Mouse (Mus musculus) left cerebral cortex, adult 18-20 months (tissue): Measurements from ENCODE around the gene Rexo1. TPM values are rescaled to one million over a fixed set of nuclear protein-coding genes. Genes with fewer than 3 reads are reported as not detected.

Source experiments
- DNase-seq, 2 experiments: peaks; one replicate each; pipeline ENCODE4 v3.0.0; 2021 to 2022; ENCODE audit warnings: low spot score in 2 of 2, mixed read lengths in 1 of 2
- microRNA-seq, 2 experiments: library from miRNA; unstranded; fragments of <30 nt; microRNA quantifications; one replicate each; pipeline ENCODE4 v1.2.0; 2021
- total RNA-seq, 2 experiments: library from RNA; stranded (reverse); gene quantifications; 2 replicates each; pipeline ENCODE4 v1.2.3; 2021

Rexo1 gene
- total RNA-seq, 2 experiments from 2014 or later, result 41.4 to 42.3 TPM

DNA sequence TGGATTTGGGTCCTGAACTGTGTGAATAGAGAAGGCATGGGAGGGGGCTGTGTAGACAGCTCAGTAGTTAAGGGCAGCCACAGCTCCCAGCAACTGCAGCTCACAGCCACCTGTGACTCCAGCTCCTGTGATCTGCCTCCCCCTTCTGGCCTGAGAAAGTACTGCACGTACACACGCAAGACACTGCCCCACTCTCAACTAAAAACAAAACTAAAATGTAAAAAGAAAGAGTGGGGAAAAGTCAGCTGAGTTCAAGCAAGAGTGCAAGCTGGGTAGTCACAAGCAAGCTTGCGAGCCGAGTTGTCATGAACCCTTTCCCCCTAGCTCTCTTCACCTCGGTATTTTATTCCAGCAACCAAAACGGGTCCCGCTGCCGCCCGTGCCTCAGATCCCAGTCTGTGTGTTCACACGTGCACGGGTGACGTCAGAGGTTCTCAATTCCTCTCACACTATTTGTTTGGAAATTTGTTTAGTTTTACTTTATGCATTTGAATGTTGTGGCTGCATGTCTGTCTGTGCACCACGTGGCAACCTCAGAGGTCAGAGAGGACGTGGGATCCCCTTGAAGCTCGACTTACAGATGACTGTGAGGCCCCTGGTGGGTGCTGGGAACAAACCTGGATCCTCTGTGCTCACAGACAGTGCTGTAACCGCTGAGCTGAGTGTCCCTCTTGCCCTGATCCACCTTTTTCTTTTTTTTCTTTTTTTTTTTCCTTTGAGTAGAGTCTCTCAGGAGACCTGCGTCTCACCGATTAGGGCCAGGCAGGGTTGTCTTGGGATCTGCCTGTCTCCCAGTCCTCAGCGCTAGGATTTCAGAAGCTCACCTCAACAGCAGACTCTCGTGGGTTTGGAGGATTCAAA is 51.7 kb downstream of the Rexo1 start:
- DNase-seq, result peak; percentile 74 to 88

- peak; percentile 35 to 71 for DNase-seq
Measured at GRCm38 (mm10) chr10:80506222-80506621, 55.1 kb downstream of the Rexo1 start.

DNA sequence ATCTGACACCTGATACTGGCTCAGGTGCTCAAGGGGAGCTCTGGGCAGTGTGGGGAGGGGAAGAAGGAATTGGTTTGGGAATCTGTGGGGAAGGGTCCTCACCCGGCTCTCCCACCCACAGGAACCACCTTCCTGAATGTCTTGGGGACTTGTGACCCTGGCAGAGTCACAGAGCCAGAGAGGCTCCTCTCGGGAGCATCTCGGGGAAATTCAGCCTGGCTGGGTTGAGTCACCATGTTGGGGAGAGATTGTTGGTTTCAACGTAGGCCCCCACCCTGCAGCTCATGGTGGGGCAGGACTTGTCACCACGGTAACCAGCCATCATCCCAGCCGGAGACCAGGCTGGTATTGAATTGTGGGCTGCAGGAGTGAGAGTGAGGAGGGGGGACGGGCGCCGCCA is 56.6 kb downstream of the Rexo1 start:
- DNase-seq, result no peak

DNA sequence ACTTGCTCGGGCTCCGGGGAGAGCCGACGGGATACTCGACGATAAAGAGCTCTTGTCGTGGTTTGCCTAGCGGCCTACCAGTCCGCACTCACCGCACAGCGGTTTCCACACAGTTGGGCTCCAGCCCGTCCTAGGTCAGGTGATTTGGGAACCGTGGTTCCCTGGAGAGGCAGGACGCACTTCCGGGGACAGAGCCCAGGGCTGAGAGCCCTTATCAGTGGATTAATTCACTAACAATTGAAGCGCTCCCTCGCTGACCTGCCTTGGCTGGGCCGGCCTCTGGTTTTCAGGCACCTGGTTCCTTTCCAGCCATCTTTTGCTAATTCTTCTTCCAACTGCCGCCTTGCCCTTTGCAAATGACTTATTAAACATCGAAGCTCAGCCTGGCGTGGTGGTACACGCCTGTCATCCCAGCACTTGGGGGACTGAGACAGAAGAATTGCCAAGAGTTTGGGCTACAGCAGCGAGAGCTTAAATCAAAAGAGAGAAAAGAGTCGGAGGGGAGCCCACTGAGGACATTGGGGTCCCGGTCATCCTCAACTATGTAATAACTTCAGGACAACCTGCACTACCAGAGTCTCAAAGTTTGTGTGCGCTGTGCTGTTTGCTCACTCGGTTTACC is 57.6 kb downstream of the Rexo1 start:
- DNase-seq, result no peak

DNA sequence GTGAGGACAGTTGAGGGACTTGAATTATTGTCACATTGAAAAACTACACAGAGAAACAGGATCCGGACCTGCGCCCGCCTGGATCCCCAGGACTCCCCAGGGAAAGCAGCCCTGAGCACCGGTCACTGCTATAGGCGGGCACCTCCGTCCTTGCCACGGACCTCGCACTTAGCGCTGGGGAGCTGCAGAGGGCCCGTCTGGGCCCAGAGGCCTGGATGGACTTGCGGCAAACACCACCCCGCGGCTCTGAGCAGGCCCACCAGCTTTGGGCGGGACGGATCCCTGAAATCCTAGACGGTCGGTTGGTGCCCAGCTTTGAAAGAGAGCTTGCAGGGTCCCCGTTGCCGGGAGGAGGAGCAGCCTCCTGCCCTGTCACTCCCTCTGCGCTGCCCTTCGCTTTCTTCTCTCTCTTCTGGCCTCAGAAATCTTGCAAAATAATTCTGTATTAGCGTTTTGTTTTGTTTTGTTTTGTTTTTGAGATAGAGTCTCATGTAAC is 58.5 kb downstream of the Rexo1 start:
- no peak for DNase-seq

- DNase-seq, result no peak
Measured at GRCm38 (mm10) chr10:80502291-80502690, 59.1 kb downstream of the Rexo1 start.

GRCm38 (mm10) chr10:80496421-80496820 is 64.9 kb downstream of the Rexo1 start:
- no peak for DNase-seq

DNA sequence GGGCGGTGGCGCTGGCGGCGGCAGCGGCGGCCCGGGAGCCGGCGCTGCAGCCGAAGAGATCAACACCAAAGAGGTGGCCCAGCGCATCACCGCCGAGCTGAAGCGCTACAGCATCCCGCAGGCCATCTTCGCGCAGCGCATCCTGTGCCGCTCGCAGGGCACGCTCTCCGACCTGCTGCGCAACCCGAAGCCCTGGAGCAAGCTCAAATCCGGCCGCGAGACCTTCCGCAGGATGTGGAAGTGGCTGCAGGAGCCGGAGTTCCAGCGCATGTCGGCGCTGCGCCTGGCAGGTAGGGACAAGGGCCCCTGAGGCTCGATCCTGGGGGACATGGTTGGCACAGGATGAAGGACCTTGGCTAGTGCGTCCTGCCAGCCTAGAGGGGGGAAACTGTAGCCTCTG is 65.5 kb downstream of the Rexo1 start:
- no peak for DNase-seq

- DNase-seq, result no peak
Measured at GRCm38 (mm10) chr10:80494732-80495131, 66.6 kb downstream of the Rexo1 start, which contains the start of gene Onecut3. TSS of gene Onecut3 (plus strand) at chr10:80494835.

Small RNA genes within 50 kb of the gene (microRNA-seq; reads per million reads assigned to microRNA genes)
- 2.5 to 6.1 reads per million in 2 experiments for gene Mir6912

Other genes with a start within 250 kb of the Rexo1 start
- 10 to 100 TPM; 25.1 to 28.5 TPM for gene 2310011J03Rik, start 241.0 kb downstream of the Rexo1 start, total RNA-seq
- gene Pcsk4, start 232.1 kb downstream of the Rexo1 start, total RNA-seq, result 1 to 10 TPM; 4.8 to 6.9 TPM
- gene Reep6, start 231.6 kb downstream of the Rexo1 start, total RNA-seq, result 10 to 100 TPM; 13.4 to 13.5 TPM
- 10 to 100 TPM in 1 of 2 experiments, 1 to 10 TPM in 1; 8.8 to 10.4 TPM for gene Adamtsl5, start 213.1 kb downstream of the Rexo1 start, total RNA-seq
- gene Plk5, start 205.1 kb downstream of the Rexo1 start, total RNA-seq, result 10 to 100 TPM; 25.8 to 34.6 TPM
- gene Mex3d, start 173.9 kb downstream of the Rexo1 start, total RNA-seq, result 10 to 100 TPM; 20.1 to 20.7 TPM
- 100 to 1,000 TPM; 143 to 166 TPM for gene Mbd3, start 162.0 kb downstream of the Rexo1 start, total RNA-seq
- 100 to 1,000 TPM; 383 to 388 TPM for gene Uqcr11, start 154.7 kb downstream of the Rexo1 start, total RNA-seq
- 10 to 100 TPM; 25.4 to 29.8 TPM for gene Tcf3, start 127.9 kb downstream of the Rexo1 start, total RNA-seq
- gene Onecut3, start 66.7 kb downstream of the Rexo1 start, total RNA-seq, result not detected
- under 1 TPM; 0.12 to 0.21 TPM for gene Atp8b3, start 22.4 kb downstream of the Rexo1 start, total RNA-seq
- gene Klf16, start 15.8 kb upstream of the Rexo1 start, total RNA-seq, result 10 to 100 TPM; 54.8 to 68.7 TPM
- 100 to 1,000 TPM; 179 to 185 TPM for gene Abhd17a, start 28.8 kb upstream of the Rexo1 start, total RNA-seq
- gene Scamp4, start 41.3 kb upstream of the Rexo1 start, total RNA-seq, result 10 to 100 TPM; 49.1 to 50.5 TPM
- gene Adat3, start 41.3 kb upstream of the Rexo1 start, total RNA-seq, result 1 to 10 TPM; 2.3 to 6.4 TPM
- gene Gm49322, start 44.5 kb upstream of the Rexo1 start, total RNA-seq, result 1 to 10 TPM; 3.5 to 3.7 TPM
- 100 to 1,000 TPM; 253 to 267 TPM for gene Csnk1g2, start 61.3 kb upstream of the Rexo1 start, total RNA-seq
- 10 to 100 TPM; 87.6 to 93.8 TPM for gene Btbd2, start 95.5 kb upstream of the Rexo1 start, total RNA-seq
- 10 to 100 TPM; 43.3 to 47.7 TPM for gene Mknk2, start 116.6 kb upstream of the Rexo1 start, total RNA-seq
- 10 to 100 TPM; 17.1 to 17.2 TPM for gene Mob3a, start 140.4 kb upstream of the Rexo1 start, total RNA-seq
- gene Izumo4, start 140.6 kb upstream of the Rexo1 start, total RNA-seq, result 10 to 100 TPM; 42.6 to 45.2 TPM
- gene Ap3d1, start 180.7 kb upstream of the Rexo1 start, total RNA-seq, result 100 to 1,000 TPM; 140 to 153 TPM
- gene Dot1l, start 193.6 kb upstream of the Rexo1 start, total RNA-seq, result 10 to 100 TPM; 43.0 to 44.4 TPM
- gene Sf3a2, start 236.6 kb upstream of the Rexo1 start, total RNA-seq, result 10 to 100 TPM; 46.8 to 53.3 TPM
- 10 to 100 TPM; 66.1 to 77.7 TPM for gene Plekhj1, start 237.1 kb upstream of the Rexo1 start, total RNA-seq
- gene Amh, start 243.7 kb upstream of the Rexo1 start, total RNA-seq, result 1 to 10 TPM; 2.4 to 2.9 TPM